Mouse (Mus musculus): ENCODE data around the gene Fbxo31.
"Not testable (repeated sequence)": the region's sequence is repeated elsewhere in the genome, so short reads cannot be mapped to it uniquely, and the experiment has no call there.

Fbxo31 gene

DNA sequence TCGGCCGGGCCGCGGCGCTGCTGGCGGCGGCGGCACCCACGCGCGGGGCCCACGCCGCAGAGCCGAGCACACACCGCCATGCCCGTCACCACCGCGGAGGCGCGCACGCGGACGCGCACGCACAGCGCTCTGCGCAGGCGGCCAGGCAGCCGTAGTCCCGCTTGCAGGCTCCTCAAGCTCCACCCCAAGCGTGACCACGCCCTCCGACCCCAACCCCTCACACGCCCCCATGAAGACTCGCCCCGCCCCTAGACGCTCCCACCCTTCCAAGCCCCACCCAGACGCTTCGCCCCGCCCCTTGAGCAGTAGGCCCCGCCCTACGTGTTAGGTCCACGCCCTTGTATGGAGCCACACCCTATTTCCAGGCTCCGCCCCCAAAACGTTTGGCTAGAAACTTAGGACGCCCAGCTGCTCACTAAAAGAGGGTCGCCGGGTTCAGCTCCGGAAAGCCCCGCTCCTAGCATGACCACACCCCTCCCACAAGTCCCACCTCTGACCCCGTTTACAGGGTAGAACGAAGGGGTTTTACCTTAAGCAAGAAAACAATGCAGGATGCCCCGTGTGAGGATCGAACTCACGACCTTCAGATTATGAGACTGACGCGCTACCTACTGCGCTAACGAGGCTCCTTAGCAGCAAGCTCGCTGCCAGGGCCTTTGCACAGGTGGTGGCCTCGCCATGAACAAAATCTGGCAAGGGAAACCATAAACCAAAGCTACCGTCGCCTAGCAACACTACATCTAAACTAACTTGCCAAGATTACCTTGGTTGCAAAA lies at the start of gene Fbxo31:
Fbxo31 (minus strand) TSS at position 131 of the 776 bp plus-strand sequence.
- peak; percentile 99 for DNase-seq (ENCODE audit: low read depth)

DNA sequence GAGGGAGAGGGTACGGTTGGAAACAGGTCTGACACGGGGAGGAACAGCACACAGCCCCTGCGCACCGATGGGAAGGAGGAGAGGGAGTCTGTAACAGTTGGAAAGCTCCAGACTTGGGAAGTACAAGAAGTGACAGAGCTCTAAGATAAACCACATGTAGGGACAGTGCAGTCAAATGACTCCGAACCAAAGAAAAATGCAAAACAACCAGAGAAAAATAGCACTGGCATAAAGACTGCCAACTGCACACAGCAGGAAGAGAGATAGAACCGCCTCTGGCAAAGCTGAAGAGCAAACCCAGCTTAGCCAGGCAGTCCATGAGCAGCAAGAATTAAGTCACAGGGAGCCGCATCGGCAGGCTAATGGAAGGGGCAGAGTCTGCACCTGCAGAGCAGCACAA lies 44.4 kb upstream of the Fbxo31 start:
- no peak for DNase-seq (ENCODE audit: low read depth)

DNA sequence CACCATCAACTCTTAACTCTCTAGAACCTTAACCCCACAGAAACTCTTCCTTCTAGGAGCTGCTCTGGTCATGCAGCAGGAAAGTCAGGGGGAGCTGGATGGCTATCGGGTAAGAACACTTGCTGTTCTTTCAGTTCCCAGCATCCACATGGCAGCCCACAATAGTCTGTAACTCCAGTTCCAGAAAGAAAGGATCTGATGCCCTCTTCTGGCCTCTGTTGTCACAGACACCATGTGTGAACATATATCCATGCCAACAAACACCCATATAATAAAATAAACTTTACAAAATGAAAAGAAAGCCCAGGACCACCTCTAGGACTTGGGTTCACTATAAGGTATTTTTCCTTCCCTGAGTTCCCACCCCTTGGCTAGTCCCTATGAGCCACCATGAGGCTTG lies 43.3 kb upstream of the Fbxo31 start:
- peak; percentile 61 for DNase-seq (ENCODE audit: low read depth)

DNA sequence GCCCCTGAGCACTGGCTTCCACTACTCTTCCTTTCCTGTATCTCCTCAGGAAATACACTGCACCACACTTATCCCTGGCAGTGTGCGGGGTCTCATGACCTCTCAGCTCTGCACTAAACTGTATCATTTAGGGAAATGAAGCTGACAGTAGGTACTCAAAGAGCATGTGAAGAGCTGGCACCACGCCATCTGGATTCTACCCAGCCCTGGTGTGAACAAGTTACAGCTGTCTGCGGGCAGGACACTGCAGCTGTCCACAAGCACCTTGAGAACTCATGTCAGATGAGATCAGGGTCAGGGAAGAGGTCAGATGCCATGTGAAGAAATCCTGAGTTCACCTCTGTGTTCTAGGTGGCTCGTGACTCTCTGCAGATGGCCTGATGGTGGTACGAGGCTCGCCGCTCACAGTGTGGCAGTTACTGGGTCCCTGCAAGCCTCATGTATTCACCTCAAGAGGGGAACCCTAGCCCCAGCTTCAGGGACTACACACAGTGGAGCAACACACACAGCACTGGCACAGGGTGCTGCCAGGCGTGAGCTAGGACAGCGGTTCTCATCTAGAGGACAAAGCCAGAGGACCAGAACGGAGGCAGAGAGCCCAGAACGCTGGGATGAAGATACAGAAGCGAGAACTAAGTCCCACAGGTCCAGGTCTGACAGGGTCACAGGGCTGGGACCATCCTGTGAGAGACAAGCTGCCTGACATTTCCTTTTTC lies 42.4 kb upstream of the Fbxo31 start:
- DNase-seq (ENCODE audit: low read depth), result peak; percentile 43

DNA sequence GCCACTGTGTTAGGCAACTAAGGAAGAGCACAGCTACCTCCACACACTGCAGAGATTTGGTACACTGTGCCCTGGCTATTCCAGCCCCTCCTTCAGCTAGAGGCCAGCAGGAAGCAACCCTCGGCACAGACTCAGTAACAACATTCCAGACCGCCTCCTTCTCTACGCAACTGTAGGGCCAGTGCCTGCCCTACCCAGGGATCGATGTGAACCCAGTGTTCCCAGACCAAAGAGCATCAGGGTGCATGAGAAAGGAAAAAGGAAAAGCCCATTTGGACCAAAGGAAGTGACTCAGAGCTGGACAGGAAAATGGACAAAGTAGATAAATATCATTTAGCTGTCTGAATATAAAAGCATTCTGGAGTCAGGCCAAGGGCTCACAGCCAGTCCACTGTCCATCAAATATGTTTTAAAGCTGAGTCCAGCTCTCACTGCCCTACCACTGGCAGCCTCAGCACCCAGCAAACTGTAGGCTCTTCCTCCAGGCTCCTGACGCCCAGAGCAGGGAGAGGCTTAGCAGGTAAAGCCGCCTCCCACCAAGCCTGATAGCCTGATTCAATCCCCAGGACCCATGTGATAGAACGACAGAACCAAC lies 40.9 kb upstream of the Fbxo31 start:
- DNase-seq (ENCODE audit: low read depth), result peak; percentile 71

DNA sequence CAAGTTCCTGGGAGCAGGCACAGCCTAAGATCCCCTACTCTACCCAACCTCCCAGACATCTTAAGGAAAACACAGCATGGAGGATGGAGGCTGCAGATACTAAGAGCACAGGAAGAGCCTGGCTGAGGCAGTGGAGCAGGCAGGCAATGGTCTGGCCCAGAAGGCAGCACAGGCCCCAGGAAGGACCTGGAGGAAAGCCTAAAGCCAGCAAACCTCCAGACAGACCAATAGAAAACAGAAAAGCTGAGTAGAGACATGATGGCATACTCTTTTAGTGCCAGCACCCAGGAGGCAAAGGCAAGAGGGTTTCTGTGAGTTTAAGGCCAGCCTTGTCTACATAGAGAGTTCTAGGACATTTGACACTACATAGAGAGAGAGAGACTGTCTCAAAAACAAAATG lies 34.8 kb upstream of the Fbxo31 start:
- DNase-seq (ENCODE audit: low read depth), result no peak

DNA sequence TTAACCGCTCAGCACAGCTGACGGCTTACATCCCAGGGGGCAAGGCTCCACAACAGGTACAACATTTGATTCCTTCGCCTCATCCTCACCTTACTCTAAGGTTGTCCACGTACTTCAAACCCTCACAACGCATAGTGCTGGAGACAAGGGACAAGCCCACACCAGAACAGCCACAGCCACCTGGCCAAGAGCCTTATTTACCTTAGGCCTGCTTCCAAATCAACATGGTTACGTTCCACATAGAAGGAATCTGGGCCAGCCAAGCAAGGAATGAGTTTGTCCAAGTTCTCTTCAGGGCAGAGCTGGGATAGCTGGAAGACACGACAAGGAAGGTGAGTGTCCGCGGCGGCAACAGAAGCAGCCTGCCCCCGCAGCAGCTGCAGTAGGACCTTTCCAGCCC lies 31.3 kb upstream of the Fbxo31 start:
- DNase-seq (ENCODE audit: low read depth), result no peak

DNA sequence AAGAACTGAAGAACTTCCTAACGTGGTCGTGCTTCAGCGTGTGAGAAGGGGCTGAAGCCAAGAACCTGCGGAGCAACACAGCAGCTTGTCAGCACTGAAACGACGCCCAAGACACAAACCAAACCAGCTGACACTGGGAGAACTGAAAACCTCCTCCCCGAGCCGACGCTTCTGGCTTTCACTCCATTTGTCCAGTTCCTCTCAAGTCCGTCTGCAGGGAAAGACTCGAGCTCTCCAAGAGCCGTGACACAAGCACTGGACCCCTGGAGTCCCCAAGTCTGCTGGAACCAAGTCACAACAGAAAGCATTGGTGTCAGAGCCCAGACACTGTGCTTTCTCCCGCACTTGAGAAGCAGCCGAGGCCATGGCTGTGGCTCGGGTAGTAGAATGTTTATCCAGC lies 30.6 kb upstream of the Fbxo31 start:
- no peak for DNase-seq (ENCODE audit: low read depth)

DNA sequence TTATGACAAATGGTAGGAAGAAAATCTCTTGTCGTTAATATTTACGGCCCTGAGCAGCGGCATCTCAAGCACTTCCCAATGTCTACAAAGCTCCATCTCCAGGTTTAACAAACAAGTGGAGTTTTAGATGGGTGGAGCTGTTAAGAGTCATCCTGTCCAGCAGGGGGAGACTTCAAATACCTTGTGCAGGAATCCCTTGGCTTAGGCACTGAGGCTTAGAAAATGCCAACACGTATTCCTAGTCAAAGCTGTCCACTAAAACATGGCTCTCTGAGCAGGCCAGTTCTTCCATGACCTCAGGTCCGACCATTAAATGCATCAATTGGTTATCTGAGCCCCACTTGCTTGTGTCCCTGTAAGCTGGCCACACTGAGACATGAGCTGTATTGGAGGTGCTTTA lies 29.1 kb upstream of the Fbxo31 start:
- peak; percentile 51 for DNase-seq (ENCODE audit: low read depth)

DNA sequence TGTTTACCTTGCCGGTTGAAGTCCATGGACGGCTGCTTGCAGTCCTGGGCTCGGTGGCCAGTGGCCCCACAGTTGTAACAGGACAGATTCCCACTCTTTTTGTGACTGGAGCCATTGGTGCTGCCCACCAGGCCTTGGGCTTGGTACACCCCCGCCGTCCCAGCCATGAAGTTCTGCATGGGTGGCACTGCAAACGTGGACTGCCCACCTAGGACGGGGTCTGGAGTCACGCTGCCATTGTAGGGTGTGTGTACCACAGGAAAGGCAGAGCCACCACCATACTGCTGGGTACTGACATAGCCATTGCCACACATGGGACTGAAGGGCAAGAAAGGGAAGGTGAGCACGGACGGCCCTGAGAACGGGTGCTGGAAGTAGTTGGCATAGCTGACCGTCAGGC lies 25.2 kb upstream of the Fbxo31 start:
- no peak for DNase-seq (ENCODE audit: low read depth)

DNA sequence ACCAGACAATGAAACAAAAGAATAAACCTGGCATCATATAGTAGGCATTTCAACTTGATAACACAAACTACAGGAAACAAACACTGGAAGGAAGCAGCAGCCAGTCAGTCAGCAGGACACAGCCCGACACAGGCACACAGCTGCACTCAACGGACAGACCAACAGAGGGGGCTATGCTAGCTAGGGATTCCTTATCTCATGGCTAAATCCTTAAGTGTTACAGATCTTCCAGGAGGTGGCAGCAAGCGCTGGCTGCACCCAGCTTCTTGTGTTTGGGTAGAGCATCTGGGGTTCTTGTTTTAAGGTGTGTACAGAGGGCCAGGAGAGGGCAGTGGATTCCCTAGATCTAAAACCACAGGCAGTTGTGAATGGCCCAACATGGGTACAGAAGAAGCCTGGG lies 24.3 kb upstream of the Fbxo31 start:
- peak; percentile 94 for DNase-seq (ENCODE audit: low read depth)

DNA sequence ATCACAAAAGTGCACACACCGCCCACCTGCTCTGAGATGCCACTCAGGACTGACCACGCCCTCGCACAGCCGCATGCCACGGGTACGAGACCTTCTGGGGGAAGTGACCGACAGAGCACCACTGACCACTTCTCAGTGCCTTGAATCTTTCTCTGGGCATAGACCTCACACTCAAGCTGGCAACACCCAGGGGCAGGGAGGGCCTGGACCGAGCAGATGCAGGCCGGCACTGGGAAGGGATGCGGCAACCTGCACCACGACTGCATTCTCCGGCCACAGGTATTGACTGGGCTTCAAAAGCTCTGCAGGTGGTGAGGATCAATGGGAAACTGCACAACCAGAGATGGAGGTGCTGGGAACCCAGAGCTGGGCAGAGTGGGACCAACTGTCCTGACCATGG lies 23.8 kb upstream of the Fbxo31 start:
- DNase-seq (ENCODE audit: low read depth), result no peak

DNA sequence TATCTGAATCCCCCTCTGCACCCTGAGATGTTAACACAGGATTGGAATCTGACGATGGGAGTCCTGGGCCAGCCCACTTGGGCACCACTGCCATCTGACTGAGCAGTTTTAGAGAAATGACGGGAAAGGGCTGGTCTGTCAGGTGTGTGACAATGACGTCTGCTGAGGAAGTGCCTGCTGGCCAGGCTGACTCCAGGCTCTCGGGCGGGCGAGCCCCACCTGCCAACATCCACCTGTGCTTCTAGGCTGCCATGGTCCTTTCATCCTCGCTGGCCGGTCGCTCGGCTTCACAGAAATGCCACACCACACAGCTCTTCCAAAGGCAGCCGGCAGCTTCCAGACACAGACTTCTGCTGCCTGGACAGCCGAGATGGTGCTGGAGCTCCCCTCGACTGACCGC lies 21.2 kb upstream of the Fbxo31 start:
- no peak for DNase-seq (ENCODE audit: low read depth)

DNA sequence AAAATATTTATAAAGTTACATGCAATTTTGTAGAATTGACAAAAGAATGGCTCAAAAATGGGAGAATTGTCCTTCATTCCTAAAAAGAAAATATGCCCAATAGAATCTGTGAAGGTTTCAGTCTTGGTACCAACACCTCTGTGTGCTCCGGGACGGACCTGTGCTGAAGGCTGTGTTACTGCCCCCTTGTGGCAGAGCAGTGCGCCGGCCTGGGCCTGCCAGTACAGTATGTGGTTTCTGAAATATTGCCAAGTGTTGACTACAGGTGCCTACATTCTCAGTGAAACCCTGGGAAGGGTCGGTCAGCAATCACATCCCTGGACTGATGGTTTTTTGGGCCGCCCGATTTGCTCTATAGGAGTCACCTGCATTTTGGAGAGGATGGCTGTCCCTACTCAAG lies 20.3 kb upstream of the Fbxo31 start:
- peak; percentile 76 for DNase-seq (ENCODE audit: low read depth)

DNA sequence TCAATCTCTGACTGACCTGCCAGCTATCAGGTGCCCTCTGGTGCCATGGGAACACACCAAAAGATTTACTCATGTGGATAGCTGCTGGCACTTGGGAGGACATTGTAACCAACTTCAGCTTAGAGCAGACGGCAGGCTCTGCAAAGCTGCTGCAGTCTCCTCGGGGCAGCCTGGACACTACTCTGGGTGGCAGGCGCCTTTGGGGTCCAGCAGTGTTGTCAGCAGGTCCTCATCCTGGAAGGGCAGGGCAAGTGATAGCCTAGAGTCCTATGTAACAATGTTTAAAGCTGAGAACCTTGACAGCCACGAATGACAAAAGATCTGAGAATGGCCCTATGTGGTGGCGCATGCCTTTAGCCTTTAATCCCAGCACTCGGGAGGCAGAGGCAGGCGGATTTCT lies 19.6 kb upstream of the Fbxo31 start:
- DNase-seq (ENCODE audit: low read depth), result no peak

DNA sequence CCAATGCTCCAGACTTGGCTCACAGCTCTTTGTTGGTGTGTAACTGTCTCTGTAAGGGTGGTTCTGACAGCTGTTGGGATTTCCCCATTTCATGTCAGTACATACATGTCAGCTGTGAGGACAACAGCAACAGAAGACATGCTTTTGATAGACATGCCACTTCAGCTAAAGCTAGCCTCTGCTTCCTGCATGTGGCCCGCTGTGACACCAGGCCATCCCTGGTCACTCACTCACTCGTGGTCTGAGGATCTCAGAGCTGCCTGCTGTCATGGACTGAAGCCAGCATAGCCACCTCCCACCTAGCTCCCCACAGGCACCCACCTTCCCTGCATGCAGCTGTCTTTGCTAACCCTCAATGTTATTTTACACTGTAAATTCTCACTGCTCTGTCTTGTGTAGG lies 18.9 kb upstream of the Fbxo31 start:
- not testable (repeated sequence) for DNase-seq (ENCODE audit: low read depth)

DNA sequence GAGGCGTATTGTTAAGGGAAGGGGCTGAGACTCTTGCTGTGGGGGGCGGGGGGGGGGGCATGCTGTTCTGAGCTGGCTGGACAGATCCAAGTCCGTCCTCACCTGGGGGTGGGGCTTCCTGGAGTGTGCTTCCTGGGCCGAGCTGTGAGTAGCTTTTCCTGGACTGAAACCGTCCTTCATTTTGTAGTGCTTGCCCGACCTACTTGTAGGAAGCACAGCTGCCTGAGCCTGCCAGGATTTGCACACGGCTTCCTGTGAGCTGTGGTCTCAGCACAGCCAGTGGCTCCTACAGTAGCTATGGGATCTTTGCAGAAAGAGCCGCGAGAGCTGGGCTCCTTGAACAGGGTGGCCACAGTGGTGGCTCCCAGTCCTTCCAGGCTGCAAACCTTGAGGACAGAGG lies 15.4 kb upstream of the Fbxo31 start:
- DNase-seq (ENCODE audit: low read depth), result peak; percentile 64

DNA sequence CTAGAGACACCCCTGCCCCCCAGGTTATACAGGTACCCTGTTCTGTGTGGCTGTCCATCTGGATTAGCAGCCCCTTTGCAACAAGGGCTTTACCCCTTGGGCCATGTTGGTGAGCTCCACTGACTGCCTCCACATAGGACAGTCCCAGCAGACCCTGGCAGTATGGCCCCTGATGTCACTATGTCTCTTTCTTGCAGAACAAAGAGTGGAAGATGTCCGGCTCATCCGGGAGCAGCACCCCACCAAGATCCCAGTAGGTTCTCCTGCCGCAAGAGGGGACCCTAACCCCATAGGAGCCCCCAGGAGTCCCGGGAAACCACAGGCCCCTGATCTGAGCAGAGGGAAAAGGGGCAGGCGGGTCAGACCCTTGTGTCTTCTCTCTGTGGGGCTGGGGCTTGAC lies 14.7 kb upstream of the Fbxo31 start:
- no peak for DNase-seq (ENCODE audit: low read depth)

DNA sequence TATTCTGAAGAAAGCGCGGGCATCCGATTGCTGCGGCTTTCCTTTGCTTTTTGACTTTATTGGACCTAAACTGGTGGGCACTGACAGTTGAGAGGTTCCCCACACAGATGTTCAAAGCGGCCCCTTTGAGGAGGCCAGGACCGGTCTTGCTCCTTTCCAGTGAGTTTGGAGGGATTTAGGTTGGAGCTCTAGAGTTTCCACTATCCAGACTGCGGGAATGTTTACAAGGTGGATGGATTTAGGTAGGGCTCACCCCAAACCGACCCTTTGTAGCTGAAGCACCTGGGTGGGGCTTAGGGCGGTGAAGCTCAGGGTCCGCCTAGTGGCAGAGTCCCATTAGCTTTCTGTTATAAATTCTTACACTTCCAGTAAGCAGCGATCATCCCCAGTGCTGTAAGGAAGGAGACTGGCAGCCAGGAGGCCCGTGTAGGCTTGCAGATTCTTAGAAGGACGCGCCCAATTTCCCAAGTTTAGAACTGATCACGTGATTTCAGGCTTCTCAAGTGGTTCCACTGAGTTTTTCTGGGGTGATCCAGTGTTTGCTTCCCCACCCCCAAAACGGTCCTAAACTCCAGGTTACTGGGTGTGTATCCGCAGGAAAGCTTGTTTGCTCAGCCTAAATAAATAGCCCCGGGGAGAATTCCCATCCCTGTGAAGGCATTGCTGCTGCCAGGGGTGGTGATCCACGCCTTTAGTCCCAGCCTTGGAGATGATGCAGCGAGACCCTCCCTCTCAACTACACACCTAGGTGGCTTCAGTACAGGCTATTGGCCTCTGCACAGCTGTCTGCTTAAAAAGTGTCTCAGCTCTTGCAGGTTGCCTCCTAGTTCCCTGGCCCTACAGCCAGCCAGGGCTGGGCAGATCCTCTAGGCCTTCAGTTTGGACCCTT lies 12.8 kb upstream of the Fbxo31 start:
- peak; percentile 86 for DNase-seq (ENCODE audit: low read depth)

DNA sequence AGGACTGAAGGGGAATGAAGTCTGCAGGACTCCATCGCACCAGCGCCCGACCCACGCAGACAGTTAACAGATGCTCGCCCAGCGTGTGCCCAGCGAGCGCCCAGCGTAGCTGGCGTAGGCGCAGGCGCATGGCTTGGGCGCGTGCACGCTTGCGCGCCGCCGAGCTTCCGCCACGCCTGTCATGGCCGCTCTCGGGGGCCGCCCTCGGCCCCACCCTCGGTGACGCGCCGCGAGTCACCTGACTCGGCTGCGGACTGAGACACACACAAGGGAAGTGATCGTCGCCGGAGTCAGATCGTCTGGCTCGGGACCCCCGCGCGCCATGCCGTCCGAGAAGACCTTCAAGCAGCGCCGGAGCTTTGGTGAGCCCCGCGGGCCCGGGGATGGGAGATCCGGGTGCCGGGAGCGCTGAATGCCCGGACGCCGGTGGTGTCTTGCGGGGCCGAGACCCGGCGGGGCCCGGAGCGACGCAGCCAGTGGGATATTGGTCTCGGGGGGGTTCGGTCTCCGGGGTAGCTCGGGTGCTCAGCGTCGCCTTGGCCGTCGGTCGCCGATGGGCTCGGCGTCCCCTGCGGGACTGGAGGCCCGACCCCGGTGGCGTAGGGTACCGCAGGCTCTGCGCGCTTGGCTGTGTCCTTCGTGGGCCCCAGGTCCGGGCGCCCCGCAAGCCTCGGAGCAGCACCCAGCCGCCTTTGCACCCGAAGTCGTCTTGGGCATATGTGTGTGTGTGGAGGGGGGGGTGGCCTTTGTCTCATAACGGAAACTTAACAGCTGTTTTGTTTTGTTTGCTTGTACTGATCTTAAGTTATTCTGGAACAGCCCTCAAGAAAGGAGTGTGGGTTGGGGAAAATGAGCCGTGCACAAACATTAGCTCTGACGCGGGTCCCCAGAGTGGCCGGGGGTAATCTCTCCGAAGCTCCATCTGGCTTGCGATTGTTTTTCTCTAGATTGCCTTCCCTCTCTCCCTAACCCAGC lies 11.9 kb upstream of the Fbxo31 start, which contains the start of gene Map1lc3b:
Map1lc3b (plus strand) TSS at position 159 of the 975 bp plus-strand sequence.
- DNase-seq (ENCODE audit: low read depth), result peak; percentile 93

DNA sequence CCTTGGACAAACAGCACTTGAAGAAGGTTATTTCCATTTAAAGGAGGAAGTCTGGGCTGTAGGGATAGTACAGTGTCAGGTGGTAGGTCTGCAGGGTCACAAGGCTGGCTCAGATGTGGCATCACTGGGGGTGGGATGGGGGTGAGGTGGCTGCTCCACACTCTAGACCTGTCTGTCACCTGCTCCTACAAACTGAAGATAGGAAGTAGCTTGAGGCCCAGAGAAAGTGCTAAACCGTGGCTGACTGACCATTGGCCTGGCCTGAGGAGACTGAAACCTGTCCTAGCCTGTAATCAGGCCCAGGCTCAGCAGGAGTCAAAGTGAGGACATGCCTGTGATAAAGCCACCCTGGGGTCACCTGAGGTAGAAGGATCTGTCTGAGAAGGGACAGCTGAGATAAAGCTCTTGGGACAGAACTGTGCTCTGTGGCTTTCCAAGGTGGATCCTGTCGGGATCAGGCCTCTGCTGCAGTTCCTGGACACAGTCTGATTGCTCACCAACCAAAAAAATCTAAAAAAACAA lies 10.7 kb upstream of the Fbxo31 start:
- DNase-seq (ENCODE audit: low read depth), result no peak
